Mouse (Mus musculus) stomach, embryonic 15.5 days (tissue): ENCODE data around the gene Afg1l. TPM values are rescaled to one million over a fixed set of nuclear protein-coding genes. Genes with fewer than 3 reads are reported as not detected.
A peak's percentile ranks its signal among the peaks of the same experiment; 100 is the strongest.

ENCODE experiments used
- ATAC-seq: fragments of 200-750 bp; cut with Nextera tagmentation; 2 replicates; pipeline ENCODE4 v1.8.0; 2017; ENCODE audit warnings: low read depth, moderate number of reproducible peaks, moderate TSS enrichment; ENCODE audit not compliant: insufficient read depth, low FRiP score
- H3K27ac ChIP-seq: fragments of 300-500 bp; sonication (generic); 2 replicates; pipeline ENCODE4 v1.5.1; 2015; ENCODE audit warnings: mild to moderate bottlenecking, inconsistent platforms
- H3K27me3 ChIP-seq: fragments of 300-500 bp; sonication (generic); replicated peaks from 2 replicates; pipeline ENCODE4 v1.6.1; 2015; ENCODE audit warnings: inconsistent platforms
- H3K36me3 ChIP-seq: fragments of 300-500 bp; sonication (generic); 2 replicates; pipeline ENCODE4 v1.6.1; 2015; ENCODE audit warnings: inconsistent platforms
- H3K4me1 ChIP-seq: fragments of 300-500 bp; sonication (generic); 2 replicates; pipeline ENCODE4 v1.6.1; 2015; ENCODE audit warnings: inconsistent platforms
- H3K4me2 ChIP-seq: fragments of 300-500 bp; sonication (generic); 2 replicates; pipeline ENCODE4 v1.6.1; 2015; ENCODE audit warnings: mild to moderate bottlenecking, inconsistent platforms
- H3K4me3 ChIP-seq: fragments of 300-500 bp; sonication (generic); replicated peaks from 2 replicates; pipeline ENCODE4 v1.5.1; 2015; ENCODE audit warnings: inconsistent platforms
- H3K9ac ChIP-seq: fragments of 300-500 bp; sonication (generic); 2 replicates; pipeline ENCODE4 v1.6.1; 2015; ENCODE audit warnings: inconsistent platforms
- H3K9me3 ChIP-seq: fragments of 300-500 bp; sonication (generic); 2 replicates; pipeline ENCODE4 v1.6.1; 2016; ENCODE audit warnings: inconsistent platforms
- WGBS: fragments of 180-500 bp; shearing (Covaris S2); methylation state at CpG from one replicate; pipeline ENCODE4 v1.1.7; 2015; 5-methylcytosine and 5-hydroxymethylcytosine counted together
- polyA plus RNA-seq: library from polyadenylated mRNA; unstranded; fragments of >200 nt; fragmentation: Nextera tagmentation; extraction: Ambion mirVana; gene quantifications from 2 replicates; pipeline ENCODE4 v1.2.1, GENCODE M21; 2015

Gene Afg1l
- polyA plus RNA-seq, 1 experiment from 2014 or later = 8.9 TPM

DNA sequence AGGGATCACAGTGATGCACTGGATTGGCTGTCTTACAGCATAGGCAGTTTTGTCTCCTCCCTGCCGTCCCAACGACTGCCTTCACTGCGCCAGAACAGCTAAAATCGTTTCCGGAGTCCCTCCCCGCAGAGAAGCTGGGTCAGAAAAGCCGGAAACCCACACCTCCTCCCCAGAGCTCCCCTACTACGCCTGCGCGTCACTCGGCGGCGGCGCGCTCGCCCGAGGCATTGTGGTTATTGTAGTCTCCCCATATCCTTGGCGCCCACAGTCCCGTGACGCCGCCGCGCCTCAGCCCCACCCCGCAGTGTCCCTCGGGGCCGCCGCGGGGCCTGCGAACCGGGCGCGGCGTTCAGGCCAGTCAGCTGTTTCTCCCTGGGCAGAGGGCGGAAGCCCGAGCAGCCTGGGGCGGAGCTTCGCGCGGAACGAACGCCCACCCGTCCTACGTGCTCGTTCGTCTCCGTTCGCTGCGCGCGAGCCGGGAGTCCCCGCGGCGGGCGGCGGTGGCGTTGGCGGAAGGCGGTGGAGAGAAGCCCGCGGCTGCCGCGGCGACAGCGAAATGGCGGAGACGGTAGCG is 23.5 kb upstream of the Afg1l start, which contains the start of gene Snx3:
Snx3 (plus strand) TSS at position 256 of the 574 bp plus-strand sequence.
- Histone ChIP-seq H3K4me3 (peak within 1 kb of the TSS; percentile 99), H3K4me2 (peak within 1 kb of the TSS; percentile 76), H3K36me3 (no peaks in the 10 kb centered on the region), H3K9me3 (no peaks in the 10 kb centered on the region), H3K4me1 (no peaks in the 10 kb centered on the region), H3K9ac (peak within 1 kb of the TSS; percentile 98), H3K27me3 (no peaks in the 10 kb centered on the region), H3K27ac (peak within 1 kb of the TSS; percentile 99)
- under 1% methylated on average over 68 of the region's 68 CpGs for WGBS
- peak; percentile 98 for ATAC-seq

GRCm38 (mm10) chr10:42501161-42501560 is 22.8 kb upstream of the Afg1l start:
- ATAC-seq = no peak
- WGBS = 76% methylated on average over 5 of the region's 5 CpGs
- Histone ChIP-seq H3K36me3 (no peaks in the 10 kb centered on the region), H3K4me3 (peak overlapping the region; percentile 99), H3K4me1 (no peaks in the 10 kb centered on the region), H3K27me3 (no peaks in the 10 kb centered on the region), H3K9ac (no peak overlapping the region), H3K27ac (peak overlapping the region; percentile 99), H3K4me2 (peak overlapping the region; percentile 40), H3K9me3 (no peaks in the 10 kb centered on the region)

DNA sequence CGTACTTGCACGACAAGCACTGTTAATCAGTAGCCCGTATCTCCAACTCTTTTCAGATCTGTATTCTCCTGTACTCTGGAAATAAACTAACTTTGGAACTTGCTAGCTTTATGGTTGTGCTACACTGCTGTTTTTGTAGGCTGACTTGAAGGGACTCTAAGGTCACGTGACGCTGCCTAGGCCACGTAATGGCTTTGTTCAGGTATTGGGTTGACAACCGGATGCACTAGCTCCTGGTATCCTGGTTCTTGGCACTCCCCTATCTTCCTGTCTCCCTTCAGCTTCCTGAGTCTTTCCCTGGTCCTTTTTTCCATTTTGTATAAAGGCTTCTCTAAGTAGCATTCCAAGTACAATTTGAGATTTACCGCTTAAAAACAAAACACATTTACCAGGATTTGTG is 22.2 kb upstream of the Afg1l start:
- WGBS = 84% methylated on average over 8 of the region's 8 CpGs
- H3K4me2 ChIP-seq = no peak overlapping the region
- no peaks in the 10 kb centered on the region for H3K27me3 ChIP-seq
- no peaks in the 10 kb centered on the region for H3K36me3 ChIP-seq
- peak overlapping the region; percentile 99; the same call in 1 of the 2 replicates for H3K27ac ChIP-seq
- H3K9ac ChIP-seq = no peak overlapping the region
- no peak overlapping the region for H3K4me3 ChIP-seq
- H3K9me3 ChIP-seq = no peaks in the 10 kb centered on the region
- ATAC-seq = no peak
- H3K4me1 ChIP-seq = no peaks in the 10 kb centered on the region

- no peak overlapping the region for H3K4me2 ChIP-seq
- H3K4me1 ChIP-seq = 0 out of 2 replicates have a peak, but pooled peaks cover 4% of the 10 kb centered on the region
- H3K9ac ChIP-seq = no peak overlapping the region
- 41% methylated on average over 4 of the region's 4 CpGs for WGBS
- H3K9me3 ChIP-seq = no peaks in the 10 kb centered on the region
- no peaks in the 10 kb centered on the region for H3K36me3 ChIP-seq
- no peak overlapping the region for H3K4me3 ChIP-seq
- H3K27ac ChIP-seq = no peak overlapping the region
- H3K27me3 ChIP-seq = no peaks in the 10 kb centered on the region
- no peak for ATAC-seq
Measured at GRCm38 (mm10) chr10:42493000-42493399, 14.6 kb upstream of the Afg1l start.

- H3K27me3 ChIP-seq = no peaks in the 10 kb centered on the region
- no peak overlapping the region for H3K27ac ChIP-seq
- 78% methylated on average over 10 of the region's 10 CpGs for WGBS
- 0 out of 2 replicates have a peak, but pooled peaks cover 4% of the 10 kb centered on the region for H3K4me1 ChIP-seq
- H3K4me3 ChIP-seq = no peak overlapping the region
- H3K9me3 ChIP-seq = no peaks in the 10 kb centered on the region
- H3K36me3 ChIP-seq = no peaks in the 10 kb centered on the region
- no peak for ATAC-seq
- no peak overlapping the region for H3K9ac ChIP-seq
- no peak overlapping the region for H3K4me2 ChIP-seq
Measured at GRCm38 (mm10) chr10:42492027-42492771, 13.8 kb upstream of the Afg1l start.

- Histone ChIP-seq H3K36me3 (no peaks in the 10 kb centered on the region), H3K4me3 (no peak overlapping the region), H3K27ac (peak overlapping the region; percentile 26; the same call in 1 of the 2 replicates), H3K4me1 (0 out of 2 replicates have a peak, but pooled peaks cover 4% of the 10 kb centered on the region), H3K4me2 (no peak overlapping the region), H3K27me3 (no peaks in the 10 kb centered on the region), H3K9ac (no peak overlapping the region), H3K9me3 (no peaks in the 10 kb centered on the region)
- WGBS = 24% methylated on average over 1 of the region's 1 CpGs
- ATAC-seq = peak; percentile 19; the same call in 1 of the 2 replicates
Measured at GRCm38 (mm10) chr10:42491158-42491557, 12.8 kb upstream of the Afg1l start.

DNA sequence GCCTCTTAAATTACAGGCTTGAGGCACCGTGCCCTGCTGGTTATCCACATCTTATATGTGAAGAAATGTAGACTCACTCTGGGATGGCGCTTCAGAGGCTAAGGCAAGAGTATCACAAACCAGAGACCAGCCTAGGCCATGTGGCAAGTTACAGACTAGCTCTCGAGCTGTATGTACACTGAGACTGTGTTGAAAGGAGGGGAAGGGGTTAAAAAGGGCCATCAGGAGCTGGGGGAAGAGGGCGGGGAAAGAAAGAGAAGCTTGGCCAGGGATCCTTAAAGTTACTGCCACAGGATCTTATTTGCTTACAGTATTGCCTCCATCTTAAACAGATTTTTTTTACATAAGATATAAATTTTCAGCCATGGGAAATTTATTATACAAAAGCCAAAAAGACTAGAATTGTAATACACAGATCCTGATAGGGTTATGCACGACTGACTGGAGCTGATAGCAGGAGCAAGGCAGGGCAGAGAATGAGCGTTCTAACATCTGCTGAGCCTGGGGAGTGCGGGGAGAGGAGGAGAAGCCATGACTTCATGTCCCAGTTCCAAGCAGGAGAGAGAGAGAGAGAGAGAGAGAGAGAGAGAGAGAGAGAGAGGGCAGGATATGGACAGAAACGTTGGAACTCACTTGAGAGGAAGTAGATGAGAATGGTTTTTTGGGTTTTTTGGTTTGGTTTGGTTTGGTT is 10.4 kb upstream of the Afg1l start:
- H3K36me3 ChIP-seq = no peaks in the 10 kb centered on the region
- 30% methylated on average over 8 of the region's 8 CpGs for WGBS
- no peaks in the 10 kb centered on the region for H3K9me3 ChIP-seq
- no peak overlapping the region for H3K4me3 ChIP-seq
- no peaks in the 10 kb centered on the region for H3K27me3 ChIP-seq
- H3K27ac ChIP-seq = peak overlapping the region; percentile 61; the same call in 1 of the 2 replicates
- ATAC-seq = no peak
- no peak overlapping the region for H3K4me2 ChIP-seq
- 0 out of 2 replicates have a peak, but pooled peaks cover 4% of the 10 kb centered on the region for H3K4me1 ChIP-seq
- no peak overlapping the region for H3K9ac ChIP-seq

DNA sequence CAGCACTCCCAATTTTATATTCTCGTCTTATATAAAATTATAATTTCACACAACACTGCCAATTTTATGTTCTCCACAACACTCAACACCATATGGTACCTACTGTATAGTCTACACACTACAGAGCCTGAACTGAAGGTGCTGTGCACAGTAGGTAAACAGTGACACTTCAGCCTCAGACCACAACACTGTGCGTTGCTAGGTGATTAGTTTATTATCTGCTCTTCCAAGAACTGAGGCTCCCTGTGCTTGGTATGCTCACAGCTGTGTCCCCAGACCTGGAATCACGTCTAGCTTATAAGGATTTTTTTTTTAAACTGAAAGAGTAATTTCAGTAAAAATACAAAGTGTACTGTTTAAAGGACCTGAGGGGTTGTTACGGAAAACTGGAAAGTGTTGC is 2.4 kb upstream of the Afg1l start:
- peaks cover 8% of the 10 kb centered on the region; the same call in 1 of the 2 replicates for H3K4me1 ChIP-seq
- H3K9ac ChIP-seq = no peak overlapping the region
- no peak overlapping the region for H3K4me3 ChIP-seq
- no peak overlapping the region for H3K27ac ChIP-seq
- WGBS = 71% methylated on average over 4 of the region's 4 CpGs
- no peak; the same call in 1 of the 2 replicates for ATAC-seq
- no peaks in the 10 kb centered on the region for H3K9me3 ChIP-seq
- no peaks in the 10 kb centered on the region for H3K27me3 ChIP-seq
- H3K4me2 ChIP-seq = no peak overlapping the region
- H3K36me3 ChIP-seq = no peaks in the 10 kb centered on the region

DNA sequence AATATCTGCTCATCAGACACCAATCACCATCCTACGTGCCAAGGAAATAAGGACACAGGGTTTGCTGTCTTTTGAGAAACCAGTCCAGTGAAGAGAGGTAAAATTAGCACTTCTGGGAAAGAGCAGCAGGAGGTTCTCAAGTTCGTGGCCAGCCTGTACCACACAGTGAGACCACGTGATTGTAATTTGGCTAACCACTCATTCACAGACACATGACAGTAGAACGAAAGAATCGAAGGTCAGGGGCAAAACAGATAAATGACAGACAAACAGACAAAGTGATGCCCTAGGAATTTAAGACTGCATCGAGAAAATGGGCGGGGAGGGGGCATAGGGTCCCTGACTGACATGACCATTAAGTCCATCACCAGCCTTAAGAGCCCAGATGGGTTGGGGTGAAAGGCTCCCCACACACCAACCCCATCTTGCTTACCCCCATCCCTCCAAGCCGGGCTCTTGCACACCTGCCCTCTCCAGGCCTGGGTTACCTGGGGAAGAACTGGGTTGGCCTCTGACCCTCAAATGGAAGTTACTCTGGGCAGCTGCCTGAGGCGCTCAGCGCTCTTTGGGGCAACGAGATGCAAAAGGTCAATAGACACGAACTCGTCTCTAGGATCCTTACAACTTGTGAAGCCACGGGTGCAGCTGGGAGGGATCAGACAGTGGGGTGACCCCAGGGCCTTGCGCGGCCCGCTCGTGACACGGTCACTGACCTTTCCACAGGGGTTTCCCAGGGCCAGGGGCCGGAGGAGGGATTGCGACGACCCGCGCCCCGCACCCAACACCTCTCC is 620 bp downstream of the Afg1l start:
- 10% methylated on average over 25 of the region's 25 CpGs for WGBS
- Histone ChIP-seq H3K27me3 (no peaks in the 10 kb centered on the region), H3K4me3 (peak overlapping the region; percentile 81), H3K36me3 (no peaks in the 10 kb centered on the region), H3K9me3 (no peaks in the 10 kb centered on the region), H3K4me2 (peak overlapping the region; percentile 82), H3K9ac (peak overlapping the region; percentile 86), H3K4me1 (peaks cover 8% of the 10 kb centered on the region; the same call in 1 of the 2 replicates), H3K27ac (peak overlapping the region; percentile 97)
- peak; percentile 31 for ATAC-seq

- Histone ChIP-seq H3K4me2 (peak overlapping the region; percentile 82), H3K9me3 (no peaks in the 10 kb centered on the region), H3K9ac (no peak overlapping the region), H3K27ac (peak overlapping the region; percentile 97; the same call in 1 of the 2 replicates), H3K4me3 (no peak overlapping the region), H3K4me1 (peaks cover 8% of the 10 kb centered on the region; the same call in 1 of the 2 replicates), H3K27me3 (no peaks in the 10 kb centered on the region), H3K36me3 (no peaks in the 10 kb centered on the region)
- WGBS = 90% methylated on average over 10 of the region's 10 CpGs
- ATAC-seq = no peak
Measured at GRCm38 (mm10) chr10:42476774-42477475, 1.4 kb downstream of the Afg1l start.
